Mouse (Mus musculus) ovary, adult 18-20 months (tissue): ENCODE results near the gene Plekhg3.

ENCODE experiments used
- DNase-seq: peaks from one replicate; pipeline ENCODE4 v3.0.0; 2022; ENCODE audit warnings: low spot score, mixed read lengths

Plekhg3 gene

GRCm38 (mm10) chr12:76527245-76527881 is 3.3 kb upstream of the Plekhg3 start:
- no peak for DNase-seq

DNA sequence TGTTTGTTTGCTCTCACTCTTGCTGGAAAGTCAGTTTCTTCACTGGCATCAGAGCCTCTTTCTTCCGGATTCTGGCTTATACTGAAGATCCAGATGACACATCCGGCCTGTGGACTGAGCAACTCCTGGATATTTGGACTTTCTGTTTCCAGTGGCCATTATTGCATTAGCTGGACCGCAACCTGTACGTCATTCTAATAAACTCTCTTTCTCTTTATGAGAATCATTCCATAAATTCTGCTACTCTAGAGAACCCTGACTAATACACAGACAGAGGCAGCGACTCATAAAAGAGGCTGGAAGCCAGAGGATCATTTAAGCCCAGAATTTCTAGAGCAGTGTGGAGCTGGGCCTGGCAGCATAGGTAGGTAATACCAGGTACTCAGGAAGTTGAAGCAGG is 1.9 kb upstream of the Plekhg3 start:
- no peak for DNase-seq

DNA sequence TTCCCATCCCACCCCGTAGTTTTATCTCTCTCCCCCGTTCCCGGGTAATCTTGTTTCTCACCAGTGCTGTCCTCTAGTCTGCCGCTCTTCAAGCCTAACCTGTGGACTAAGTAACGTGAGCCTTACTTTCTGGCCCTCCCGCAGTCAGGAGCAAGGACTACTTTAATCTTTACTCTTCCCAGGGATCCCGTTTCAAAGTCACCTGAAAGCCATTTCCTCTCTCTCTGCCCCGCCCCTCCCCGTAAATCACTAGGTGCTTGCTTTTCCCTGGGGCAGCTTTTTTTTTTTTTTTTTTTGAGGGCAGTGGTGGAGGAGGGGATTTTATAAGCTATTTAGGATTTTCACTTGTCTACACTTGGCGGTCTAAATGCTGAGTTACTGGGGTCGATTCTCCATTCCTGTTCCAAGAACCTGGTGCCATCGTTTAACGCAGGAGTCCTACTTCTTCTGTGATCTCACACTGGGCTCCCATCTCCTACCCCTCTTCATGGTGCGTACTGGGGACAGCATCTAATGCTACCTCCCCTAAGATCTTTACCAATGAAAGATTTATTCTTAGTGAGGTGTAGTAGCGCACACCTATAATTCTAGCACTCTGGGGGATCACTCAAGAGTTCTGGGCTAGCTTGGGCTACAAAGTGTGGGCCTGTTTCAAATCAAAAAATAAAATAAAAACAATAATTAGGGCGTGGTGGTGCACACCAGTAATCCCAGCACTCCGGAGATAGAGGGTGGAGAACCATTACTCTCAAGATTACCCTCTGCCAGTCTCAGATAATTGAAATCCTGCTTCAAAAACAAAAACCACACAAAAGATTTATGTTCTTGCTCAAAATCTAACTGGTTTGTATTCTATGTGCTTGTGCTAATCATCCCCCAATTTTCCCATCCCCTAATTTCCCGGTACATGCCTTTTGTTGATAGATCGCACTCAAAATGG is 1.6 kb downstream of the Plekhg3 start:
- no peak for DNase-seq

DNA sequence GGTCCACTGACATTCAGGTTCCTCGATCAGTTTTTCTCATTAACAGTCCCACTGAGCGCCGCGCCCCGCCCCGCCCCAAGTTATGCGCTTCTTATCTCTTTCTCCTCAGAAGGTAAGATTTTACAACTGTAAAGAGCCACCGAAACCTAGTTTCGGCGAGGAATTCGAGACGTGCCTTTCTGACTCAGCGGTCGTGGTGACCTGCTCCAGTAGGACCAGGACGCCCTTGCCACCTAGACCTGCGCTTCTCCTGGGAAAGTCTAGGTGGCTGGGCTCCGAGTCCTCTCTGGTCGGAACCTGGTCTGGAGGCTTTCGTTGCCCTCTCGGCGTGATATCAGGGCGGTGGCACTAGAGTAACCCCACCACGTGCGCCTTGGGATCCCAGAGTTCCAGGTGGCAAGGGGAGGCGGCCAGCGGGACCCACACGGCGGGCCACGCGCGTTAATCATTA is 2.3 kb downstream of the Plekhg3 start:
- peak; percentile 21 for DNase-seq

DNA sequence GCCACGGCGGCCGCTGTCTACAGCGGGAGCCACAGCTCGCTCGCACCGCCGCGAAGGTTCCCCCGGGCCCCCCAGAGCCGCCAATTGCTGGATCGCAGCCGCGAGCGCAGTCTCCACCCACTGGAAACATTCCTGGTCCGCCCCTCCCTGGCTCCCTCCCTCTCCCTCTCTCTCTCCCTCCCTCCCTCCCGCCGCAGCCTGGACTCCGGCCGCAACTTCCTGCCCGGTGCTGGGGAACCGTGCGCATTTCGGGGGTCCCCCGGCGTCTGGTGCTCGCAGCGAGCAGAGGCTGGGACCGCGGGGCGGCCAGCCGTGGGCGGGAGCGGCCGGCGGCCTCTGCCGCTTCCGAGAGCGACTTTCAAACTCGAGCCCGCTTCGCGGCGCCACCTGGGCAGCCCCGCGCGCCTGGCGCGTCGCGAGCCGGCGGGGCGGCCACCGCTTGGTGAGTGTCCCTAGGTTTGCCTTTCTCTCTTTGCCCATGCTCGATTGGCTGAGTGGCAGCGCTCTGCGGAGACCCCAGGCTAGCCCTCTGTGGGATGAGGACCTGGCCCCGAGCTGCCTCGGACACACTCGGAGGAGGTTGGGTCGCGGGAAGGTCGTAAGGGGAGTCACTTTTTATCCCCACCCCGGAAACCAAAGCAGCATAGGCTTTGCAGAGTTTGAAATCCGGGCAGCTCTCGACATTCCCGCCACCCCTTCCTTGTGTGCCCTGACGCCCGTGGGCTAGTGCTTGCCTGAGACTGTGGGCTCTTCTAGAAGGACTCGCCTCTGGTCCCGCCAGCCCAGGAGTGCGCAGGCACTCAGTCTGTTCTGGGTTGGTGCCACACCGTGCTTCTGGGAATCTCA is 2.9 kb downstream of the Plekhg3 start:
- peak; percentile 59 for DNase-seq

GRCm38 (mm10) chr12:76534233-76534632 is 3.5 kb downstream of the Plekhg3 start:
- DNase-seq, result no peak

- DNase-seq, result no peak
Measured at GRCm38 (mm10) chr12:76534641-76535283, 4.1 kb downstream of the Plekhg3 start.

DNA sequence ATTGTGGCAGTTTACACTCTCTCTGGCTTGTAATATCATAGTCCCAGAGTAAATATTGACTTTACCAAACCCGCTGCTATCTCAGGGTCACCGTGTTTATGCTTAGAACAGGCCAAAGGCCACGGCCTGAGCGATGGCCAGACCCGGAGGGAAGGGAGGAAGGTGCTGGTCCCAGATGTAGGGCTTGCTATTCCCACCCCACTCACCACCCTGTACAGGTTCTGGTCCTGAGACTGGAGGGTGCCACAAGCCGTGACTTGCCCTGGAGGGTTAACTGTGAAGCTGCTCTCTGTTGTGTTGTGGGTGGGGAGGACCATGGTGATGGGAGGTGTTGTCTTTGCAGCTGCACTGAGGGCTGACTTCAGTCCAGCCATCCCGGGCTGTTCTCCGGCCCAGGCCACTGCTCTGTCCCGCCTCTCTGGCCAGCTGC is 4.8 kb downstream of the Plekhg3 start:
- no peak for DNase-seq

- DNase-seq, result no peak
Measured at GRCm38 (mm10) chr12:76536591-76537153, 6.0 kb downstream of the Plekhg3 start.

DNA sequence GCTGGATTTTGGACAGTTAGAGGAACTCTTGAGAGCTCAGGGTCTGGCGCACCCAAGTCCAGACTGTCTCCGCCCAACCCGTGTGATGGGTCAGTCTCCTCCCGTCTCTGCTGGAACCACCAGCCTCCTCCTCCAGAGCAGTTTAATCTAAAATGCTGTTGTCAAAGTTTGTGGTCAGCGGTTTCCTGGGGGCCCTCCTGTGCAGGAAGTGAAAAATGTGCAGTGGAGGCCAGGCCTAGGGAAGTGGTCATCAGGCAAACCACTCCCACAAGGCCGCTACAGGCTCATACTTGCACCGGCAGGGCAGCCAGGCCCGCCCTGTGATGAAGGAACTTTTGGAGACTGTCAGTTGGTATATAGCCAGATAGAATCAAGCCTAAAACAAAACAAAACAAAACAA is 6.7 kb downstream of the Plekhg3 start:
- peak; percentile 33 for DNase-seq

DNA sequence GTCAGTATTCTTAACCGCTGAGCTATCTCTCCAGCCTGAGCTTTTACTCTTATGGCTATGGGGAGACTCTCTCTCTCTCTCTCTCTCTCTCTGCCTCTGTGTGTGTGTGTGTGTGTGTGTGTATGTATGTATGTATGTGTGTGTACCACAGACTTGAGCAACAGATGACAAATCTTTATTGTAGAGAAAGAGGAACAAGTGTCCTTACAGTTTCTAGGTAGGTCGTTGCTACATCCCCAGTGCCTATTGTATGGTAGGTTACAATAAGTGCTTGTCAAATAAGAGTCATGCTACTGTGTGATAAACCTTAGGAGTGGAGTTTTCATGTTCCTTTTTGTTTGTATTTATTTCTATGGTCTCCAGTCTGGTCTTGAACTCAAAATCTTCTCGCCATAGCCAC is 9.5 kb downstream of the Plekhg3 start:
- DNase-seq, result no peak

DNA sequence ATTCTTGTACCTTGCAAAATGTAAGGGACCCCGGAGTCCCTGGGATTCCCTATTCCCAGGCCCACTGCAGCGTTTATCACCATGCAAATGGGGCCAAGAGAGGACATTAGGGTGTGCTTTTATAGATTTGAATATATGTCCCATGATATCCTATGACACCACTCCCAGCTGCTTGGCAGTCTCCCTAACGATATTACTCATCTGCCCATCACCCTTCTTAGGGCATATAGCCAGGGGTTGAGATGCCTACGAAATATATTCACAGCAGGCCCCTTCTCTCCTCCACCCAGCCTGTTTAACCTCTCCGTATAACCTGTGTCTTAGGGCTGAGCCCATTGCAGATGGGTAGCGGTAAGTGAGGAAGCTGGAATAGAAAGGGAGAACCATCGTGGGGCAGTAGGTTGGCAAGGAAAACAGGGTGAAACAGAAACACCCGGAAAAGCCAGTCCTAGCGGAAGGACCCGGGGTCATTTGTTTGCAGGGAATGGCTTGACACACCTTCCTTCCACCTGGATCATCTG is 10.1 kb downstream of the Plekhg3 start:
- no peak for DNase-seq

GRCm38 (mm10) chr12:76541475-76541874 is 10.8 kb downstream of the Plekhg3 start:
- DNase-seq, result no peak

DNA sequence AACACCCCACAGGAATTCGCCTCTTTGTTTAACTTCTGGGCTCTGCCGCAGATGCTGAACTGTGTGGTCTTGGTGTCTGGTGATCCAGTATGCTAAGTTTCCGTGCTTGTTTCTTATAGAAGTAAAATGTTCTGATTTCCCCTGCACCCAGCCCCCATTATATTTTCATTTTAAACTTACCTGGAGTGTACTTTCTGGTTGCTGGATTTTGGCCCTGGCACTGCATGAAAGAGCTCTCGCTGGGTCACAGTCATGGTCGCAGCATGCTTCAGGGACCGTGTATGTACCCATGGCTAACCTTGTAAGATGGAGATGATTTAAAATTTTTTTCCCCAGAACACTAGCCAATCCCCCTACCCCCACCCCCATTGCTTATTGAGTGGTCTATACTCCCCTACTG is 11.2 kb downstream of the Plekhg3 start:
- DNase-seq, result no peak

- no peak for DNase-seq
Measured at GRCm38 (mm10) chr12:76545786-76546370, 15.2 kb downstream of the Plekhg3 start.

- DNase-seq, result no peak
Measured at GRCm38 (mm10) chr12:76546383-76547276, 15.9 kb downstream of the Plekhg3 start.

GRCm38 (mm10) chr12:76547409-76548081 is 16.9 kb downstream of the Plekhg3 start:
- no peak for DNase-seq

GRCm38 (mm10) chr12:76548082-76548423 is 17.4 kb downstream of the Plekhg3 start:
- DNase-seq, result no peak

DNA sequence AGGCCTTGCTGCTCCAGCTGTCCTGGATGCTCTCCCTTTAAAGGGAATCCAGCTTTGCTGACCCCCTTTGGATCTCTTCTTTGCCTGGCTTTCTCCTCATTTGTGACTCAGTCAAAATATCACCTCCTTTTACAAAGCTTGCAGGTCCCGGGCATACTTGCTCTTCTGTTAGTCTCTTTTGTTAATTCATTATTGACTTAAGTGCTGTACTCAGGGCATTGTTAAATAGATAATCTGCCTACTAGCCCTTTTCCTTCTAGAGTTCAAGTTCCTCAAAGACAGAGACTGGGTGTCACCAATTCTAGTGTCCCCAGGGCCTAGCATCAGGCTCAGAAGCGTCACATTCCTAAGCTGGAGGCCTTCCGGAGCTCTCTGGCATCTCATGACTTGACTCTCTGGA is 18.5 kb downstream of the Plekhg3 start:
- DNase-seq, result no peak
